Mouse (Mus musculus): ENCODE results near the gene Xkr8.

DNA sequence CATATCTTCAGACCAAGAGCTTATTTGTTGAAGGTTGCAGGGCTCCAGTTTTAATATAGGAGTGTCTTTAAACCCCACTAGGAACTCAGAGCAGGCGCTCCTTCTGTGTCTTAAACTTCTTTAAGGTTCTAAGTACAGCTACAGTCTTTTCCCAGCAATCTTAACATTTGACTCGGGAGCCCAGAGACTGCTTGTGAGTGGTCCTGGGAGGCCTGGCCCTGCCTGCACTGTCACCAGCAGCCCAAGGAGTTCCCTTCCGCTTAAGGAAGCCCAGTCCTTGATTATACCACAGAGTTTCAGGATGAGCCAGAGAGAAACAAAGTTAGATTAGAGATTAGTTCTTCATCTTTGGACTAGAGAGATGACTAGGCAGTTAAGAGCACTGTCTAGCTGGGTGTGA, 39.0 kb downstream of the Xkr8 start:
- no peak for TF ChIP-seq CTCF (IDR thresholded peaks at IDR 0.05; ENCODE audit: borderline replicate concordance, control insufficient read depth, extremely low read depth, insufficient read depth, low read length, poor library complexity)
- no peak for TF ChIP-seq POLR2A (IDR thresholded peaks at IDR 0.05; ENCODE audit: control insufficient read depth, extremely low read depth, insufficient read depth, low read length, poor library complexity)
